Mouse (Mus musculus) liver, adult 2 months (tissue): ENCODE results near the gene Fas. TPM values are rescaled to one million over a fixed set of nuclear protein-coding genes. Genes with fewer than 3 reads are reported as not detected.

Source experiments
- DNase-seq: peaks from one replicate; pipeline ENCODE4 v3.0.0-alpha.2; 2011; ENCODE audit warnings: low read depth, low spot score; ENCODE audit errors: extremely low read depth
- H3K27ac ChIP-seq: fragments of 200-500 bp; replicated peaks from 2 replicates; pipeline ENCODE4 v1.5.1; 2012; ENCODE audit warnings: low read depth, mild to moderate bottlenecking, control low read depth, inconsistent platforms, low read length; ENCODE audit not compliant: insufficient read depth
- H3K27me3 ChIP-seq: fragments of 200-500 bp; 2 replicates; pipeline ENCODE4 v1.6.1; 2012; ENCODE audit warnings: mild to moderate bottlenecking, moderate library complexity, low read length, inconsistent platforms; ENCODE audit not compliant: control insufficient read depth, insufficient read depth
- H3K36me3 ChIP-seq: fragments of 200-500 bp; 2 replicates; pipeline ENCODE4 v1.6.1; 2012; ENCODE audit warnings: low read length, inconsistent platforms; ENCODE audit not compliant: control insufficient read depth, insufficient read depth
- H3K4me1 ChIP-seq: fragments of 200-500 bp; 2 replicates; pipeline ENCODE4 v1.6.1; 2011; ENCODE audit warnings: low read length; ENCODE audit not compliant: control insufficient read depth, insufficient read depth
- H3K4me3 ChIP-seq: fragments of 200-500 bp; 2 replicates; pipeline ENCODE4 v1.5.1; 2011; ENCODE audit warnings: low read depth, mild to moderate bottlenecking, control low read depth, low read length, moderate library complexity; ENCODE audit not compliant: insufficient read depth
- H3K79me2 ChIP-seq: fragments of 200-500 bp; 2 replicates; pipeline ENCODE4 v1.6.1; 2012; ENCODE audit warnings: inconsistent platforms, mild to moderate bottlenecking, low read length, moderate library complexity; ENCODE audit not compliant: control insufficient read depth, insufficient read depth
- H3K9ac ChIP-seq: fragments of 200-500 bp; 2 replicates; pipeline ENCODE4 v1.6.1; 2012; ENCODE audit warnings: low read depth, mild to moderate bottlenecking, control low read depth, inconsistent platforms, low read length
- CTCF ChIP-seq: fragments of 200-500 bp; IDR thresholded peaks from 2 replicates; pipeline ENCODE4 v1.5.1; 2011; ENCODE audit warnings: low read depth, low read length, control low read depth
- POLR2A ChIP-seq: fragments of 200-500 bp; IDR thresholded peaks from 2 replicates; pipeline ENCODE4 v1.6.1; 2011; ENCODE audit warnings: low read length, control low read depth; ENCODE audit not compliant: insufficient read depth; ENCODE audit errors: extremely low read depth
- WGBS: fragments of 180-500 bp; shearing (Covaris S2); methylation state at CpG from one replicate; pipeline ENCODE4 v1.1.7; 2018; 5-methylcytosine and 5-hydroxymethylcytosine counted together
- polyA plus RNA-seq: library from polyadenylated mRNA; depleted of rRNA; stranded (reverse); fragments of >200 nt; gene quantifications from 2 replicates; pipeline ENCODE4 v1.2.3, GENCODE M21; 2012
- total RNA-seq: library from RNA; depleted of rRNA; stranded (reverse); fragments of >200 nt; gene quantifications from 2 replicates; pipeline ENCODE4 v1.2.3, GENCODE M21; 2014

The Fas gene
- total and polyA plus RNA-seq, 2 experiments, result 3.4 to 25.5 TPM

- Histone ChIP-seq H3K36me3 (no peaks in the 10 kb centered on the region), H3K9ac (no peak overlapping the region), H3K4me3 (no peak overlapping the region), H3K27ac (no peak overlapping the region), H3K79me2 (0 out of 2 replicates have a peak, but pooled peaks cover 3% of the 10 kb centered on the region), H3K4me1 (peaks cover 8% of the 10 kb centered on the region; the same call in 1 of the 2 replicates), H3K27me3 (no peaks in the 10 kb centered on the region)
- TF ChIP-seq POLR2A (no peak), CTCF (no peak)
- DNase-seq, result no peak
Observed at GRCm38 (mm10) chr19:34287221-34287620, 3.2 kb upstream of the Fas start.

GRCm38 (mm10) chr19:34287656-34288415 lies 2.6 kb upstream of the Fas start:
- DNase-seq, result no peak
- no peak for TF ChIP-seq POLR2A
- TF ChIP-seq CTCF, result no peak
- Histone ChIP-seq H3K4me1 (peaks cover 13% of the 10 kb centered on the region), H3K36me3 (no peaks in the 10 kb centered on the region), H3K4me3 (no peak overlapping the region), H3K79me2 (peaks cover 9% of the 10 kb centered on the region; the same call in 1 of the 2 replicates), H3K27ac (no peak overlapping the region), H3K9ac (no peak overlapping the region), H3K27me3 (no peaks in the 10 kb centered on the region)
- WGBS, result 73% methylated on average over 13 of the region's 13 CpGs

- Histone ChIP-seq H3K4me3 (no peak overlapping the region), H3K4me1 (peaks cover 16% of the 10 kb centered on the region), H3K27ac (no peak overlapping the region), H3K9ac (no peak overlapping the region), H3K27me3 (no peaks in the 10 kb centered on the region), H3K79me2 (peaks cover 9% of the 10 kb centered on the region; the same call in 1 of the 2 replicates), H3K36me3 (no peaks in the 10 kb centered on the region)
- 97% methylated on average over 1 of the region's 1 CpGs for whole genome bisulfite sequencing
- DNase-seq, result no peak
- TF ChIP-seq POLR2A (no peak), CTCF (no peak)
Observed at GRCm38 (mm10) chr19:34288696-34289095, 1.8 kb upstream of the Fas start.

GRCm38 (mm10) chr19:34290872-34291341 lies 441 bp downstream of the Fas start:
- no peaks in the 10 kb centered on the region for H3K27me3 ChIP-seq
- peaks cover 18% of the 10 kb centered on the region for H3K4me1 ChIP-seq
- peak overlapping the region; percentile 79 for H3K4me3 ChIP-seq
- no peak; the same call in 1 of the 2 replicates for TF ChIP-seq POLR2A
- no peak for TF ChIP-seq CTCF
- peak overlapping the region; percentile 93 for H3K27ac ChIP-seq
- DNase-seq, result peak; percentile 74
- H3K79me2 ChIP-seq, result peaks cover 13% of the 10 kb centered on the region
- peak overlapping the region; percentile 86 for H3K9ac ChIP-seq
- H3K36me3 ChIP-seq, result no peaks in the 10 kb centered on the region
- 2% methylated on average over 15 of the region's 15 CpGs for WGBS

GRCm38 (mm10) chr19:34291379-34291778 lies 913 bp downstream of the Fas start:
- Histone ChIP-seq H3K27me3 (no peaks in the 10 kb centered on the region), H3K36me3 (no peaks in the 10 kb centered on the region; the same call in 1 of the 2 replicates), H3K27ac (peak overlapping the region; percentile 93), H3K4me1 (peaks cover 18% of the 10 kb centered on the region), H3K4me3 (peak overlapping the region; percentile 79), H3K79me2 (peaks cover 13% of the 10 kb centered on the region), H3K9ac (peak overlapping the region; percentile 16)
- WGBS, result 6% methylated on average over 8 of the region's 8 CpGs
- DNase-seq, result no peak
- TF ChIP-seq CTCF (no peak), POLR2A (no peak)

DNA sequence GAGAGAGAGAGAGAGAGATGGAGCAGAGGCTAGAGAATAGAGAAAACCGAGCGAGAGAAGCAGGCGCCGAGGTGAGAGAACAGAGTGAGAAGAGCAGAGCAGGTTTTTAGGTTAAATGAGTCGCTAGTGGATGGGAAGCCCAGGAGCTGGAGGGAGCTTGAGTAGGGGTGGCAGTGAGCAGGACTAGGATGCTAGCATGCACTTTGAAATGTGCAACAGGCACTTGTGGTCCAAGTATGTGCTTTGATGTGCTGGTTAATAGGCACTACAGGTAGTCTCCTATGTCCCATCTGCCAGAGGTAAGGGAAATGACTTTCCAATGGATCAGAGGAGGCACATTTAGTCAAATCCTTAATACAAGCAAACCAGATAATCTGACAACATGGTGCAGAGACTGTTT lies 1.5 kb downstream of the Fas start:
- 40% methylated on average over 5 of the region's 5 CpGs for WGBS
- Histone ChIP-seq H3K4me3 (no peak overlapping the region; the same call in 1 of the 2 replicates), H3K27ac (peak overlapping the region; percentile 93)

More for the DNA sequence above, 1.5 kb downstream of the Fas start:
- Histone ChIP-seq H3K9ac (peak overlapping the region; percentile 45), H3K79me2 (peaks cover 13% of the 10 kb centered on the region), H3K36me3 (no peaks in the 10 kb centered on the region; the same call in 1 of the 2 replicates), H3K27me3 (no peaks in the 10 kb centered on the region), H3K4me1 (peaks cover 18% of the 10 kb centered on the region)
- peak; percentile 25 for DNase-seq
- TF ChIP-seq CTCF (no peak), POLR2A (no peak)
